Mouse (Mus musculus): Measurements from ENCODE around the gene Krt4. TPM values are rescaled to one million over a fixed set of nuclear protein-coding genes. Genes with fewer than 3 reads are reported as not detected.

Gene Krt4
- polyA plus RNA-seq, 2 experiments: 51.0 to 268 TPM

- DNase-seq (ENCODE audit: low spot score): no peak
- Histone ChIP-seq H3K4me3 (replicated peaks; ENCODE audit: low read length) (no peak within 1 kb of the TSS), H3K27me3 (ENCODE audit: control insufficient read depth, insufficient read depth, low read length) (0 out of 2 replicates have a peak, but pooled peaks cover 4% of the 10 kb centered on the region), H3K4me1 (ENCODE audit: control insufficient read depth, insufficient read depth, low read length) (no peaks in the 10 kb centered on the region), H3K4me2 (replicated peaks; ENCODE audit: low read depth, low read length, severe bottlenecking) (no peak within 1 kb of the TSS), H3K9ac (ENCODE audit: low read depth, low read length, severe bottlenecking) (no peak within 1 kb of the TSS), H3K27ac (replicated peaks; ENCODE audit: low read depth, low read length) (no peak within 1 kb of the TSS), H3K36me3 (ENCODE audit: control insufficient read depth, insufficient read depth, low read length) (no peaks in the 10 kb centered on the region), H3K9me3 (ENCODE audit: control insufficient read depth, low read length) (no peaks in the 10 kb centered on the region)
- 31% methylated on average over 6 of the region's 6 CpGs for WGBS
- TF ChIP-seq POLR2A (IDR thresholded peaks at IDR 0.05; ENCODE audit: borderline replicate concordance, extremely low read depth, insufficient read depth, insufficient read length): no peak
- no peak for ATAC-seq (ENCODE audit: low FRiP score, low read depth)
These were observed 55.1 kb downstream of the Krt4 start, which contains the start of gene Krt77 for GRCm38 (mm10) chr15:101869431-101869830. Gene Krt77 (minus strand): TSS chr15:101869705.

Small RNA genes lying within 50 kb of the gene (microRNA-seq; reads per million reads assigned to microRNA genes)
- gene Gm44356: not detected

Other genes with a start within 250 kb of the Krt4 start
- gene Krt6b, start 244.4 kb downstream of the Krt4 start, polyA plus RNA-seq (2012; rRNA removed): not detected in 2 replicates
- gene Krt6b, start 244.4 kb downstream of the Krt4 start, polyA plus RNA-seq (2014; fragmentation: Nextera tagmentation; extraction: Ambion mirVana): not detected in 2 replicates
- 5.0 and 8.0 TPM in 2 replicates for gene Krt6a, start 230.4 kb downstream of the Krt4 start, polyA plus RNA-seq (2012; rRNA removed)
- gene Krt6a, start 230.4 kb downstream of the Krt4 start, polyA plus RNA-seq (2014; fragmentation: Nextera tagmentation; extraction: Ambion mirVana): 14.0 and 26.5 TPM in 2 replicates
- gene Krt5, start 211.8 kb downstream of the Krt4 start, polyA plus RNA-seq (2012; rRNA removed): 322 and 422 TPM in 2 replicates
- gene Krt5, start 211.8 kb downstream of the Krt4 start, polyA plus RNA-seq (2014; fragmentation: Nextera tagmentation; extraction: Ambion mirVana): 204 and 215 TPM in 2 replicates
- gene Krt71, start 181.6 kb downstream of the Krt4 start, polyA plus RNA-seq (2012; rRNA removed): 0.03 and 0.04 TPM in 2 replicates
- not detected in 2 replicates for gene Krt71, start 181.6 kb downstream of the Krt4 start, polyA plus RNA-seq (2014; fragmentation: Nextera tagmentation; extraction: Ambion mirVana)
- 0.15 and 0.36 TPM in 2 replicates for gene Krt72, start 138.3 kb downstream of the Krt4 start, polyA plus RNA-seq (2012; rRNA removed)
- 0.40 and 1.0 TPM in 2 replicates for gene Krt72, start 138.3 kb downstream of the Krt4 start, polyA plus RNA-seq (2014; fragmentation: Nextera tagmentation; extraction: Ambion mirVana)
- 0.03 and 0.04 TPM in 2 replicates for gene Krt73, start 122.4 kb downstream of the Krt4 start, polyA plus RNA-seq (2012; rRNA removed)
- not detected in 2 replicates for gene Krt73, start 122.4 kb downstream of the Krt4 start, polyA plus RNA-seq (2014; fragmentation: Nextera tagmentation; extraction: Ambion mirVana)
- 0.37 and 0.45 TPM in 2 replicates for gene Krt2, start 106.6 kb downstream of the Krt4 start, polyA plus RNA-seq (2012; rRNA removed)
- gene Krt2, start 106.6 kb downstream of the Krt4 start, polyA plus RNA-seq (2014; fragmentation: Nextera tagmentation; extraction: Ambion mirVana): 0.34 and 0.46 TPM in 2 replicates
- 149 and 235 TPM in 2 replicates for gene Krt1, start 73.9 kb downstream of the Krt4 start, polyA plus RNA-seq (2012; rRNA removed)
- gene Krt1, start 73.9 kb downstream of the Krt4 start, polyA plus RNA-seq (2014; fragmentation: Nextera tagmentation; extraction: Ambion mirVana): 167 and 206 TPM in 2 replicates
- gene Krt77, start 55.0 kb downstream of the Krt4 start, polyA plus RNA-seq (2012; rRNA removed): 10.0 and 19.9 TPM in 2 replicates
- 16.4 and 32.8 TPM in 2 replicates for gene Krt77, start 55.0 kb downstream of the Krt4 start, polyA plus RNA-seq (2014; fragmentation: Nextera tagmentation; extraction: Ambion mirVana)
- gene Krt76, start 31.8 kb downstream of the Krt4 start, polyA plus RNA-seq (2012; rRNA removed): not detected in 2 replicates
- 0.08 TPM in 1 of 2 replicates, not detected in the other for gene Krt76, start 31.8 kb downstream of the Krt4 start, polyA plus RNA-seq (2014; fragmentation: Nextera tagmentation; extraction: Ambion mirVana)
- 0.18 and 0.23 TPM in 2 replicates for gene Krt79, start 15.6 kb upstream of the Krt4 start, polyA plus RNA-seq (2012; rRNA removed)
- gene Krt79, start 15.6 kb upstream of the Krt4 start, polyA plus RNA-seq (2014; fragmentation: Nextera tagmentation; extraction: Ambion mirVana): 0.29 and 0.51 TPM in 2 replicates
- gene Krt78, start 29.6 kb upstream of the Krt4 start, polyA plus RNA-seq (2012; rRNA removed): 0.04 and 0.09 TPM in 2 replicates
- gene Krt78, start 29.6 kb upstream of the Krt4 start, polyA plus RNA-seq (2014; fragmentation: Nextera tagmentation; extraction: Ambion mirVana): 0.08 and 0.22 TPM in 2 replicates
- 3.7 and 7.9 TPM in 2 replicates for gene Krt8, start 79.7 kb upstream of the Krt4 start, polyA plus RNA-seq (2012; rRNA removed)
- gene Krt8, start 79.7 kb upstream of the Krt4 start, polyA plus RNA-seq (2014; fragmentation: Nextera tagmentation; extraction: Ambion mirVana): 13.2 and 19.8 TPM in 2 replicates
- 5.9 and 7.6 TPM in 2 replicates for gene Krt18, start 103.4 kb upstream of the Krt4 start, polyA plus RNA-seq (2012; rRNA removed)
- gene Krt18, start 103.4 kb upstream of the Krt4 start, polyA plus RNA-seq (2014; fragmentation: Nextera tagmentation; extraction: Ambion mirVana): 16.4 and 22.3 TPM in 2 replicates
- 165 and 199 TPM in 2 replicates for gene Eif4b, start 149.0 kb upstream of the Krt4 start, polyA plus RNA-seq (2012; rRNA removed)
- 133 and 134 TPM in 2 replicates for gene Eif4b, start 149.0 kb upstream of the Krt4 start, polyA plus RNA-seq (2014; fragmentation: Nextera tagmentation; extraction: Ambion mirVana)
- 114 and 134 TPM in 2 replicates for gene Tns2, start 175.7 kb upstream of the Krt4 start, polyA plus RNA-seq (2012; rRNA removed)
- 62.5 and 66.3 TPM in 2 replicates for gene Tns2, start 175.7 kb upstream of the Krt4 start, polyA plus RNA-seq (2014; fragmentation: Nextera tagmentation; extraction: Ambion mirVana)
- gene Spryd3, start 211.5 kb upstream of the Krt4 start, polyA plus RNA-seq (2012; rRNA removed): 37.4 and 39.8 TPM in 2 replicates
- 18.7 and 18.9 TPM in 2 replicates for gene Spryd3, start 211.5 kb upstream of the Krt4 start, polyA plus RNA-seq (2014; fragmentation: Nextera tagmentation; extraction: Ambion mirVana)
- gene Igfbp6, start 219.6 kb upstream of the Krt4 start, polyA plus RNA-seq (2012; rRNA removed): 6.2 and 8.1 TPM in 2 replicates
- 11.7 and 11.9 TPM in 2 replicates for gene Igfbp6, start 219.6 kb upstream of the Krt4 start, polyA plus RNA-seq (2014; fragmentation: Nextera tagmentation; extraction: Ambion mirVana)
- 0.87 and 1.1 TPM in 2 replicates for gene Soat2, start 225.8 kb upstream of the Krt4 start, polyA plus RNA-seq (2012; rRNA removed)
- gene Soat2, start 225.8 kb upstream of the Krt4 start, polyA plus RNA-seq (2014; fragmentation: Nextera tagmentation; extraction: Ambion mirVana): 0.48 and 0.76 TPM in 2 replicates

Measured in limb, embryonic 14.5 days (tissue).